Mouse (Mus musculus) lung, postnatal 36 days (tissue): ENCODE data around the gene Mbtps1.

ENCODE experiments used
- DNase-seq: peaks from one replicate; pipeline ENCODE4 v3.0.0; 2022; ENCODE audit warnings: mixed read lengths

Mbtps1 gene

GRCm38 (mm10) chr8:119501598-119501997 lies 56.9 kb downstream of the Mbtps1 start, which contains the start of gene Slc38a8:
TSS of gene Slc38a8 (minus strand) at chr8:119501698.
- DNase-seq = no peak

- DNase-seq = no peak
These were observed 58.7 kb downstream of the Mbtps1 start for GRCm38 (mm10) chr8:119499836-119500235.

- peak; percentile 62 for DNase-seq
These were observed 61.7 kb downstream of the Mbtps1 start for GRCm38 (mm10) chr8:119496848-119497247.

GRCm38 (mm10) chr8:119487093-119487492 lies 71.4 kb downstream of the Mbtps1 start:
- no peak for DNase-seq

GRCm38 (mm10) chr8:119484145-119484896 lies 74.2 kb downstream of the Mbtps1 start:
- no peak for DNase-seq

- DNase-seq = no peak
These were observed 79.9 kb downstream of the Mbtps1 start for GRCm38 (mm10) chr8:119478684-119479083.

- DNase-seq = no peak
These were observed 90.4 kb downstream of the Mbtps1 start for GRCm38 (mm10) chr8:119468091-119468490.

GRCm38 (mm10) chr8:119466794-119467193 lies 91.7 kb downstream of the Mbtps1 start:
- DNase-seq = no peak

- DNase-seq = peak; percentile 24
These were observed 92.4 kb downstream of the Mbtps1 start for GRCm38 (mm10) chr8:119466105-119466504.

- DNase-seq = peak; percentile 17
These were observed 94.8 kb downstream of the Mbtps1 start for GRCm38 (mm10) chr8:119463709-119464108.

GRCm38 (mm10) chr8:119461356-119461755 lies 97.2 kb downstream of the Mbtps1 start:
- DNase-seq = no peak

- DNase-seq = no peak
These were observed 98.8 kb downstream of the Mbtps1 start for GRCm38 (mm10) chr8:119459724-119460123.
